Mouse (Mus musculus): Measurements from ENCODE around the gene Mrgprb3. TPM values are rescaled to one million over a fixed set of nuclear protein-coding genes. Genes with fewer than 3 reads are reported as not detected.

Mrgprb3 gene
- polyA plus RNA-seq (2016; fragmentation: Nextera tagmentation; extraction: Ambion mirVana) = not detected in 2 replicates

- no peaks in the 10 kb centered on the region for H3K27me3 ChIP-seq (replicated peaks; ENCODE audit: low read depth, poor library complexity, severe bottlenecking)
- no peak for DNase-seq (ENCODE audit: low spot score)
- no peaks in the 10 kb centered on the region for H3K4me1 ChIP-seq
- peaks cover 16% of the 10 kb centered on the region for H3K9me3 ChIP-seq
- 94% methylated on average over 2 of the region's 2 CpGs for WGBS
- no peak within 1 kb of the TSS for H3K4me3 ChIP-seq
- H3K36me3 ChIP-seq (replicated peaks) = no peaks in the 10 kb centered on the region
- H3K27ac ChIP-seq (replicated peaks) = no peak within 1 kb of the TSS
Measured at GRCm38 (mm10) chr7:48643711-48644110, at the start of gene Mrgprb3. TSS of gene Mrgprb3 (minus strand) at chr7:48643811.

Other genes starting within 250 kb of the Mrgprb3 start
- not detected in 2 replicates for gene Mrgprb1, start 187.5 kb downstream of the Mrgprb3 start, polyA plus RNA-seq (2016; fragmentation: Nextera tagmentation; extraction: Ambion mirVana)
- gene Mrgprx2, start 144.5 kb downstream of the Mrgprb3 start, polyA plus RNA-seq (2016; fragmentation: Nextera tagmentation; extraction: Ambion mirVana) = not detected in 2 replicates
- gene Mrgprb2, start 85.7 kb downstream of the Mrgprb3 start, polyA plus RNA-seq (2016; fragmentation: Nextera tagmentation; extraction: Ambion mirVana) = not detected in 2 replicates
- gene Zdhhc13, start 145.2 kb upstream of the Mrgprb3 start, polyA plus RNA-seq (2016; fragmentation: Nextera tagmentation; extraction: Ambion mirVana) = 30.5 and 32.1 TPM in 2 replicates
- gene Csrp3, start 204.2 kb upstream of the Mrgprb3 start, polyA plus RNA-seq (2016; fragmentation: Nextera tagmentation; extraction: Ambion mirVana) = 0.57 and 1.1 TPM in 2 replicates
- gene E2f8, start 237.8 kb upstream of the Mrgprb3 start, polyA plus RNA-seq (2016; fragmentation: Nextera tagmentation; extraction: Ambion mirVana) = 15.7 and 16.8 TPM in 2 replicates

Data from embryonic facial prominence, embryonic 10.5 days (tissue).